Mouse (Mus musculus) forebrain, embryonic 11.5 days (tissue): ENCODE measurements around the gene Yif1b. TPM values are rescaled to one million over a fixed set of nuclear protein-coding genes. Genes with fewer than 3 reads are reported as not detected.
"Not testable (repeated sequence)": the region's sequence is repeated elsewhere in the genome, so short reads cannot be mapped to it uniquely, and the experiment has no call there.

Source experiments
- ATAC-seq: fragments of 200-750 bp; cut with Nextera tagmentation; replicated peaks from 2 replicates; pipeline ENCODE4 v1.8.0; 2017; ENCODE audit warnings: moderate TSS enrichment; ENCODE audit not compliant: low FRiP score
- DNase-seq: peaks from one replicate; pipeline ENCODE4 v3.0.0-alpha.2; 2017; ENCODE audit warnings: low spot score
- H3K27ac ChIP-seq: fragments of 300-500 bp; sonication (generic); 2 replicates; pipeline ENCODE4 v1.5.1; 2014; ENCODE audit warnings: low read depth, low read length
- H3K27me3 ChIP-seq: fragments of 300-500 bp; sonication (generic); 2 replicates; pipeline ENCODE4 v1.6.1; 2014; ENCODE audit warnings: mild to moderate bottlenecking, low read length, mixed read lengths; ENCODE audit not compliant: control insufficient read depth, insufficient read depth
- H3K36me3 ChIP-seq: fragments of 300-500 bp; sonication (generic); 2 replicates; pipeline ENCODE4 v1.6.1; 2014; ENCODE audit warnings: mild to moderate bottlenecking, low read length, moderate library complexity, mixed read lengths; ENCODE audit not compliant: control insufficient read depth, insufficient read depth
- H3K4me1 ChIP-seq: fragments of 300-500 bp; sonication (generic); replicated peaks from 2 replicates; pipeline ENCODE4 v1.6.1; 2014; ENCODE audit warnings: low read length, mixed read lengths; ENCODE audit not compliant: control insufficient read depth, insufficient read depth
- H3K4me2 ChIP-seq: fragments of 300-500 bp; sonication (generic); 2 replicates; pipeline ENCODE4 v1.6.1; 2014; ENCODE audit warnings: low read depth, mild to moderate bottlenecking, low read length, moderate library complexity, mixed read lengths; ENCODE audit not compliant: severe bottlenecking
- H3K4me3 ChIP-seq: fragments of 300-500 bp; sonication (generic); 2 replicates; pipeline ENCODE4 v1.5.1; 2014; ENCODE audit warnings: low read depth, low read length
- H3K9ac ChIP-seq: fragments of 300-500 bp; sonication (generic); 2 replicates; pipeline ENCODE4 v1.6.1; 2014; ENCODE audit warnings: low read length
- H3K9me3 ChIP-seq: fragments of 300-500 bp; sonication (generic); 2 replicates; pipeline ENCODE4 v1.6.1; 2016; ENCODE audit warnings: low read length, mixed read lengths; ENCODE audit not compliant: control insufficient read depth
- WGBS: fragments of 180-500 bp; shearing (Covaris S2); extraction: QIAGEN DNeasy Blood & Tissue Kit; methylation state at CpG from one replicate; pipeline ENCODE4 v1.1.7; 2014; 5-methylcytosine and 5-hydroxymethylcytosine counted together
- polyA plus RNA-seq: library from polyadenylated mRNA; unstranded; fragments of >200 nt; fragmentation: Nextera tagmentation; extraction: Ambion mirVana; gene quantifications from 2 replicates; pipeline ENCODE4 v1.2.1, GENCODE M21; 2014

Gene Yif1b
- polyA plus RNA-seq, 1 experiment from 2014 or later = 78.9 TPM

DNA sequence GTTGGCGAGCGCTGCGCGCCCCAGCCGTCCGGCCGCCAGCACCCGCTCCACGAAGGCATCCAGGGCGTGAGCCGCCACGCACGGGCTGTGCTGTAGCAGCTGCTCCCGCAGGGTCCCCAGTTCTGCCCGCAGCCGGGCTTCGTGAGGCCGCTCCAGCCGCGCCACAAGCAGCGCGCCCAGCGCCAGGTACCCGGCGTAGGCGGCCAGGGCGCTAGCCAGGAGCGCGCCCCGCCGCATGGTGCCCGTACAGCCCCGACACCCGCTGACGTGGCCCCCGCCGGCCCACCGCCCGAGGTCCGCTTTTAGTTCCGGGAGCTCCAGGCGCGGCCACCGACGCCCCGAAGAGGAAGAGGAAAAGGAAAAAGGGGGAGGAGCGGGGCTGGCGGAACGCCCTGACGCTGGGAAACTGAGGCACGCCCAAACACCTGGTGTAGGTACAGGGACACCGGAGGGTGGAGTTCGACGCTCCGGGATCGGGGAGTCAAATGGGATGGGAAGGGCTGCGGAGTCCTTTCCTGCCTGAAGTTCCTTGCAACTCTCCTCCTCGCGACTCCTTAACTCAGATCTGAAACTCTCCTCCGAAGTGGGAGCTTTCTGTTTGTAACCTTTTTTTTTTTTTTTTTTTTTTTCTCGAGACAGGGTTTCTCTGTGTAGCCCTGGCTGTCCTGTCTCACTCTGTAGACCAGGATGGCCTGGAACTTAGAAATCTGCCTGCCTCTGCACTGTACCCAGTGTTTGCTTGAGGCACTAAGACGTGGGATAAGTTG lies 5.7 kb upstream of the Yif1b start, which contains the start of gene Kcnk6:
Kcnk6 (minus strand) TSS at position 269 of the 767 bp plus-strand sequence.
- peaks cover 5% of the 10 kb centered on the region; the same call in 1 of the 2 replicates for H3K4me1 ChIP-seq
- no peaks in the 10 kb centered on the region for H3K9me3 ChIP-seq
- H3K4me2 ChIP-seq = peak within 1 kb of the TSS; percentile 70
- H3K27ac ChIP-seq = no peak within 1 kb of the TSS
- peaks cover 25% of the 10 kb centered on the region for H3K27me3 ChIP-seq
- WGBS = 2% methylated on average over 55 of the region's 62 CpGs
- peak within 1 kb of the TSS; percentile 50 for H3K9ac ChIP-seq
- ATAC-seq (no peak), DNase-seq (no peak)
- H3K36me3 ChIP-seq = no peaks in the 10 kb centered on the region
- peak within 1 kb of the TSS; percentile 39 for H3K4me3 ChIP-seq

DNA sequence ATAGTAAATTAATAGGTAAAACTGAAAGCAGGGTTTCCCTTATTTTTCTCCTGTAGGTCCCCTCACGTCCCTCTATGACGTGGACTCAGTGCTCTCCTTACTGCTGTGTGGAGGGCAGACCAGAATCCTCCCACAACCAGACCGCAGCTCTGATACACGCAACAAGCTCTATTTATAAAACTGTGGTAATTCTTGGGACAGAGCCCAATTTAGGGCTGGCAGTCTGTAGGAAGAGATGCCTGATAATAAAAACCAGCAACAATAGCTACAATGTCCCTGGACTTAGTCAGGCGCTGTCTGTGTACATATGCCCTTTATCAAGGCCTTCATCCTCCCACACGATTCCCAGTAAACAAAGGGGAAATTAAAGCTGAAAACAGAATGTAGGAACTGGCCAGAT lies 4.4 kb upstream of the Yif1b start:
- 83% methylated on average over 6 of the region's 6 CpGs for WGBS
- H3K27me3 ChIP-seq = peaks cover 25% of the 10 kb centered on the region
- DNase-seq = no peak

DNA sequence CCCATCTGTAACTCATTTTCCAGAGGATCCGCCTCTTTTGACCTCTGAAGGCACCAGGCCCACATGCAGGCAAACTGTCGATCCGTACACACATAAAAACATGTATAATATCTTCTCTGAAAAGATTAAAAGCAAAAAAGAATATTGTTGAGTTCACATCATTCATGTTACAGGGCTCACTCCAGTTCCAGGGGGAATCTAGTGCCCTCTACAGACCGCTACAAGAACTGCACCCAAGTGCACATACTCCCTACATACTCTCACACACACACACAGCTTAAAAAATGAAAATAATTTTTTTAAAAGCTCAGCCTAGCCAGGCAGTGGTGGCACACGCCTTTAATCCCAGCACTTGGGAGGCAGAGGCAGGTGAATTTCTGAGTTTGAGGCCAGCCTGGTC lies 3.5 kb upstream of the Yif1b start:
- H3K27me3 ChIP-seq = peaks cover 25% of the 10 kb centered on the region
- no peak for DNase-seq
- 77% methylated on average over 5 of the region's 5 CpGs for WGBS

More for the DNA sequence above, 4.4 kb upstream of the Yif1b start:
- no peak for ATAC-seq
- H3K9me3 ChIP-seq = no peaks in the 10 kb centered on the region
- H3K36me3 ChIP-seq = no peaks in the 10 kb centered on the region
- H3K4me1 ChIP-seq = peaks cover 5% of the 10 kb centered on the region; the same call in 1 of the 2 replicates
- no peak overlapping the region for H3K4me2 ChIP-seq
- no peak overlapping the region for H3K4me3 ChIP-seq
- H3K9ac ChIP-seq = no peak overlapping the region
- H3K27ac ChIP-seq = no peak overlapping the region

DNA sequence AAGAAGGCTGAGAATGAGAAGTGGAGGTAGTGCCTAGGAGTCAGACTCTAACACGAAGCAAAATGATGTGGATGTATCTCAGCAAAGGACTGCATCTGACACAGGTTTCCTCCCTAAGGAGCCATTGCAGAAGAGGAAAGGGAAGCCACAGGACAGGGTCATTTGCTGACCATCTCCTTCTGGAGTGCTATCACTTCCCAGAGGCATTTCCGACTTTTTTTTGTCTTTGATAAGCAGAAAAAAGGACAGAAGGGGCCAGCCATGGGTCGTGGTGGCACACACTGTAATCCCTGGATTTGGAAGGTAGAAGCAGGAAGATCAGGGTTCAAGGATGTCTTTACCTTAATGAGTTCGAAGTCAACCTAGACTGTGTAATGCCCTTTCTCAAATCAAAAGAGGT lies 1.5 kb upstream of the Yif1b start:
- 85% methylated on average over 4 of the region's 4 CpGs for WGBS
- Histone ChIP-seq H3K4me2 (no peak overlapping the region), H3K27me3 (peaks cover 19% of the 10 kb centered on the region), H3K4me1 (peaks cover 9% of the 10 kb centered on the region), H3K27ac (no peak overlapping the region), H3K9me3 (no peaks in the 10 kb centered on the region), H3K36me3 (no peaks in the 10 kb centered on the region), H3K9ac (no peak overlapping the region), H3K4me3 (no peak overlapping the region)
- no peak for ATAC-seq
- no peak for DNase-seq

More for the DNA sequence above, 3.5 kb upstream of the Yif1b start:
- H3K4me3 ChIP-seq = no peak overlapping the region
- H3K36me3 ChIP-seq = no peaks in the 10 kb centered on the region
- H3K4me2 ChIP-seq = no peak overlapping the region
- H3K9ac ChIP-seq = no peak overlapping the region
- ATAC-seq = no peak
- peaks cover 9% of the 10 kb centered on the region for H3K4me1 ChIP-seq
- no peak overlapping the region for H3K27ac ChIP-seq
- H3K9me3 ChIP-seq = no peaks in the 10 kb centered on the region

DNA sequence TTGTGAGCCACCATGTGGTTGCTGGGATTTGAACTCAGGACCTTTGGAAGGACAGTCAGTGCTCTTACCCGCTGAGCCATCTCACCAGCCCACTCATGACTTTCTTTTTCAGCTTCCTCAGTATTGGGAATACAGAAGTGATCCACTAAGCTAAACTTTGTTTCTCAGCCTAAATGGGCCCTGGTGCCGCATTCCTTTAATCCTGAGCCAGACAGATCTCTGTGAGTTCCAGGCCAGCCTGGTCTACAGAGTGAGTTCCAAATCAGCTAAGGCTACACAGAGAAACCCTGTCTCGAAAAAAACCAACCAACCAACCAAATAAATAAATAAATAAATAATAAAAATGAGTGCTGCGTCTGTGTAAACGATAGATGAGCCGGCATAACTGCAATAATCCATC lies 533 bp upstream of the Yif1b start:
- WGBS = 30% methylated on average over 6 of the region's 6 CpGs
- not testable (repeated sequence) for H3K36me3 ChIP-seq, H3K27me3 ChIP-seq, H3K9me3 ChIP-seq, H3K4me1 ChIP-seq, DNase-seq
- Histone ChIP-seq H3K4me3 (peak overlapping the region; percentile 58), H3K9ac (peak overlapping the region; percentile 43), H3K4me2 (peak overlapping the region; percentile 69), H3K27ac (peak overlapping the region; percentile 26)
- peak; percentile 22; the same call in 1 of the 2 replicates for ATAC-seq

DNA sequence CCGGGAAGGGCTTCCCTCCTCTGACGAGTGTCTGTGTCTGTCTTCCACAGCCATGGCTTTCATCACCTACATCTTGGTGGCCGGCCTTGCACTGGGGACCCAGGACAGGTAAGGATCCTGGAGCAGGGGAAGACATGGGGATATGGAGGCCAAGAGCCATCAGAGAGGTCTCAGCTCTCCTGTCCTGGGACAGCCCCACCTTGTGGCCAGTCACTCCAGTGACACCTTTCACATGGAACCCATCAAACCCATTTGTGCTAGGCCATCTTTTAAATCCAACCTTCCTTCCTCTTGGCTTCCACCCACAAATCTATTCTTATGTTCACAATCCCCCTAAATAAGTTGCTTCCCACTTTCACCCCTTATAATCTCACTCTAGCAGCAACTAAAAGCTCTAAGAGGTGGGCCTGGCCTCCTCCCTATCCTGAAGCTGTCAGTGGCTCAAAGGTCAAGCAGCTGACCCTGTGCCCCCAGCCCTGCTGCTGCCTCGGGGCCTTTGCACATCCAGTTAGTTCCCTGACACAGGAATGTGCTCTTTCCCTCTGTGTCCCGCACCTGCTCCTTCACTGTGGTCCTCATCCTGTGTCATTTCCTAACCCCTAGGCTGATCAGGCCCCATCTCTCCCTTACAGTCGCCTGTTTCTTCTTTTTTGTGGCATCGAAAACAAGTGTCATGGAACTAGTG lies 6.7 kb downstream of the Yif1b start:
- H3K9me3 ChIP-seq = no peaks in the 10 kb centered on the region
- 83% methylated on average over 7 of the region's 7 CpGs for WGBS
- ATAC-seq (no peak), DNase-seq (no peak)
- H3K9ac ChIP-seq = no peak overlapping the region
- no peaks in the 10 kb centered on the region; the same call in 1 of the 2 replicates for H3K36me3 ChIP-seq
- H3K27me3 ChIP-seq = peaks cover 4% of the 10 kb centered on the region; the same call in 1 of the 2 replicates
- no peak overlapping the region for H3K4me3 ChIP-seq
- H3K4me1 ChIP-seq = no peaks in the 10 kb centered on the region; the same call in 1 of the 2 replicates
- H3K4me2 ChIP-seq = no peak overlapping the region
- H3K27ac ChIP-seq = no peak overlapping the region

DNA sequence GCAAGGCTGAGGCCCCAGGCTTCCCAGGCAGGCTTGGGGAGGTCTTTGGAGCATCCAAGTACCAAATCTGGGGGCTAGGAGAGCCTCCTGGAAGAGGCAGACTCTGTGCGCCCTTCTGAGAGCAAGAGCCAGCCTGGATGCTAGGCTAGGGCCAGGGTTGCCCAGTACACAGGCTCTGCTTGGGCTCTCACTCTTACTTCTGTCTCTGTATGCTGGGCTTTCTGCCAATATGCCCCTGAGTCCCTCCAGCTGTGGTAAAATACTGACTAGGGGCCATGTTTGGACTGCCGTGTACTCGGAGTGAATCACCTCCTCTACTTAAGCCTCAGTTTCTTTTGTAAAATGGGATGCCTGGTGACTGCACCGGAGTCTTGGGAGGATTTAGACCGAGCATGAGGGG lies 7.9 kb downstream of the Yif1b start:
- Histone ChIP-seq H3K36me3 (no peaks in the 10 kb centered on the region; the same call in 1 of the 2 replicates), H3K4me3 (no peak overlapping the region), H3K27me3 (peaks cover 4% of the 10 kb centered on the region; the same call in 1 of the 2 replicates), H3K9ac (no peak overlapping the region), H3K27ac (no peak overlapping the region), H3K9me3 (no peaks in the 10 kb centered on the region), H3K4me2 (no peak overlapping the region), H3K4me1 (no peaks in the 10 kb centered on the region; the same call in 1 of the 2 replicates)
- WGBS = 93% methylated on average over 5 of the region's 5 CpGs
- DNase-seq = no peak
- ATAC-seq = no peak

DNA sequence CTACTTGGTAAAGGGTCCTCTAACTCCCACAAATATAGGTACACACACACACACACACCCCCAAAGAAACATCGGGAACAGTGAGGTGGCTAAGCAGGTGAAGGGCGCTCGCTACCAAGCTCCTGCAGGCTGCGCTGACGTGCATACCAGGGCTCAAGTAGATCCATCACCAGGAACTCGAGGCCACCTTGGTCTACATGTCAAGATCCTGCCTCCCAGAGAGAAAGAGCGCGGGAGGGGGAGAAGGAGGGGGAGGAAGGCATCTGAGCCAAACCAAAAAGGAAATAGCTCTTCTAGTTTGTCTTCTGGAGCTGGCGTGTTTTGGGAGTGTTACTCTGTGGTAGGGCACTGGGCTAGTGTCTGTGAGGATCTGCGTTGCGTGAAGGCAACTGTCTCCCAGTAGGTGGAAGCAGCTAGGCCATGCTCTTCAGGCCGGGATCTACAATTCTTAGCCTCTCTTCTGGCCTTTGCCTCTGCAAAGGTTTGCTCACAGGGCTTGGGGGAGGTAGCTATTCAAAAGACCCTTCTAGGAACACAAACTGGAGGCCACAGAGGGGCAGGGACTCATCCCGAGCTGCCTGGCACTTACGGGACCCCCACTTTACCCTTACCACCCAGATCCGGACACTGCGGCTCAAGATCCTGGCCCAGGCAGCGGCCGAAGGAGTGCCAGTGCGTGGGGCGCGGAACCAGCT lies 8.6 kb downstream of the Yif1b start:
- WGBS = 88% methylated on average over 21 of the region's 21 CpGs
- H3K27ac ChIP-seq = no peak overlapping the region
- H3K36me3 ChIP-seq = no peaks in the 10 kb centered on the region; the same call in 1 of the 2 replicates
- no peak overlapping the region for H3K9ac ChIP-seq
- no peaks in the 10 kb centered on the region; the same call in 1 of the 2 replicates for H3K4me1 ChIP-seq
- H3K4me2 ChIP-seq = no peak overlapping the region
- H3K27me3 ChIP-seq = peaks cover 4% of the 10 kb centered on the region; the same call in 1 of the 2 replicates
- DNase-seq (no peak), ATAC-seq (no peak)
- H3K9me3 ChIP-seq = no peaks in the 10 kb centered on the region
- H3K4me3 ChIP-seq = no peak overlapping the region
